ENCODE assay signal across 18 mouse cellular contexts in the genomic region with DNA sequence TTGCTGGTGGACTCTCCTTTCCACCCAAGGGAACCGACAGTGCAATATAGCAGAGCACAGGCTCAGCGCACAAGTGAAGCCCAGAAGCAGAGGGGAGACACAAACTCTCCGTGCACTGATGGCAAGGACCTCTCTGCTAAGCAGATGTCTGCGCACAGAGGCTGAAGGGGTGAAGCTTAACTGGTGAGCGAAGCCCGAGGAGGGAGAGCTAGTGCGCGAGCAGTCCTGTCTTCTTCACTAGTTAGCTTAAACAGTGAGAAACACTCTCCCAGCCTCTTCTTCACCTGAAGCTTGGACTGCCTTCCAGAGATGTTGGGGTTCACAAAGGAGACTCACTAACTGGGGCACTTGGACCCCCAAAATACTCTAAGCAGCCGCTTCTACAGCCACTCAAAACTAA.
"Had no signal": no experiment of that assay in that cellular context is flagged by ENCODE, and none has a peak within 500 bp of the region (broad histone marks: within the 10 kb centered on the region; RNA-seq: fewer than 3 reads in every experiment).

No protein-coding gene starts in this region.

- DNase-seq: kidney, adult 11 months; kidney, adult 8-10 months; kidney, postnatal 10 days; kidney, postnatal 36 days; liver, embryonic 13.5 days; lung, adult 2 months; lung, postnatal 14 days; thymus, adult 18-20 months; thymus, postnatal 36 days had no signal

- ATAC-seq: intestine, embryonic 15.5 days; midbrain, embryonic 15.5 days had no signal

- H3K9ac ChIP-seq: intestine, embryonic 15.5 days; kidney, embryonic 15.5 days; limb, embryonic 12.5 days; limb, embryonic 15.5 days; liver, embryonic 13.5 days; midbrain, embryonic 12.5 days; midbrain, embryonic 15.5 days; neural tube, embryonic 13.5 days had no signal

- H3K27me3 ChIP-seq: intestine, embryonic 15.5 days; kidney, embryonic 15.5 days; limb, embryonic 12.5 days; limb, embryonic 15.5 days; liver, embryonic 13.5 days; midbrain, embryonic 12.5 days; midbrain, embryonic 15.5 days; neural tube, embryonic 13.5 days had no signal

- H3K9me3 ChIP-seq: intestine, embryonic 15.5 days; kidney, embryonic 15.5 days; limb, embryonic 12.5 days; limb, embryonic 15.5 days; liver, embryonic 13.5 days; midbrain, embryonic 12.5 days; midbrain, embryonic 15.5 days; neural tube, embryonic 13.5 days had no signal

- H3K36me3 ChIP-seq: intestine, embryonic 15.5 days; limb, embryonic 12.5 days; limb, embryonic 15.5 days; liver, embryonic 13.5 days; midbrain, embryonic 12.5 days; midbrain, embryonic 15.5 days had no signal

- H3K4me3 ChIP-seq: intestine, embryonic 15.5 days; kidney, embryonic 15.5 days; limb, embryonic 12.5 days; limb, embryonic 15.5 days; liver, embryonic 13.5 days; midbrain, embryonic 12.5 days; midbrain, embryonic 15.5 days; myocyte; neural tube, embryonic 13.5 days had no signal

- H3K4me1 ChIP-seq: midbrain, embryonic 15.5 days had no signal

- H3K27ac ChIP-seq: intestine, embryonic 15.5 days; kidney, embryonic 15.5 days; limb, embryonic 12.5 days; limb, embryonic 15.5 days; liver, embryonic 13.5 days; macrophage; midbrain, embryonic 12.5 days; midbrain, embryonic 15.5 days; neural tube, embryonic 13.5 days had no signal

- H3K4me2 ChIP-seq: intestine, embryonic 15.5 days; kidney, embryonic 15.5 days; limb, embryonic 12.5 days; limb, embryonic 15.5 days; liver, embryonic 13.5 days; midbrain, embryonic 12.5 days; midbrain, embryonic 15.5 days; neural tube, embryonic 13.5 days had no signal
